Mouse (Mus musculus): Measurements from ENCODE around the gene Tssc4. TPM values are rescaled to one million over a fixed set of nuclear protein-coding genes. Genes with fewer than 3 reads are reported as not detected.

Tssc4 gene
- polyA plus RNA-seq, 1 experiment from 2014 or later = 111 TPM

DNA sequence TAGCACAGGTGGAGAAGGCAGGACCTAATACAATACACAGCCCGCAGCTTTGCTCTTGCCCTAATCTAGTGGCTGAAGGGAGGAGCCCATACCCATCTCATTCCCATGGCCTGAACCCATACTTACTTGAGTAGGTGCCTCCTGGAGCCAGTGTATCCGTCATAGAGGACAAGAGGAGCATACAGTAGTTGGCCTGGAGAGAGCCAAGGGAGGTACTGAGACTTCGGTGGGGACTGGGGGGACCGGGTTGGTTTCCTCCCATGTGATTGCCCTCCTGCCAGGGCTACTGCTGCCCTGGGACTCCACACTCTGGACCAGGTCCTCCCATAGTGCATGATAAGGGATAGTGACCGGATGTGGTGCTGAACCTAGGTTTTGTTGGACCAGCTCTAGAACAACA is 3.6 kb downstream of the Tssc4 start:
- H3K9me3 ChIP-seq = no peaks in the 10 kb centered on the region

DNA sequence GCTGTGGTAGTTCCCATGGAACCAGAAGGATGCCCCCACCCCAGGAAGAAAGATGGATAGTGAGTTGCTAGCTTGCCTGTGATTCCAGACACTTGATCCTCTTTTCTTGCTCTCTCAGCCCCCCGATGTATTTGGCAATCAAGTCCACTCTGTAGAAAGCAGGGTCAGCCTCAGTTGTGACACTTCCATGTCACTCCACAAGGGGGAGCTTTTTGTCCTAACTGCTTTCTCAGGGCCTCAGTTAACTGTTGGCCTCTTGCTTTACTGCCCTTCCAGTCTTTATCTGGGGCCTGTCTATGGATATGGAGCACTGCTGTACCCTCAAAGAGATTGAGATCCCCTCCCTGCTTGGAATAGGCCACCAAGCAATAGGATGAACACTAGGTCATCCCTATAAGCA is 4.0 kb downstream of the Tssc4 start:
- WGBS = 77% methylated on average over 1 of the region's 1 CpGs
- H3K27ac ChIP-seq (replicated peaks) = no peak overlapping the region
- peaks cover 24% of the 10 kb centered on the region for H3K4me1 ChIP-seq
- H3K36me3 ChIP-seq = peaks cover 5% of the 10 kb centered on the region; the same call in 1 of the 2 replicates
- no peak overlapping the region for H3K9ac ChIP-seq (replicated peaks)
- H3K27me3 ChIP-seq = no peaks in the 10 kb centered on the region
- no peaks in the 10 kb centered on the region for H3K9me3 ChIP-seq
- ATAC-seq (ENCODE audit: low FRiP score, low read depth) = no peak
- no peak overlapping the region for H3K4me3 ChIP-seq
- H3K4me2 ChIP-seq (replicated peaks) = no peak overlapping the region

More for the DNA sequence above, 3.6 kb downstream of the Tssc4 start:
- H3K4me2 ChIP-seq (replicated peaks) = no peak overlapping the region
- H3K27ac ChIP-seq (replicated peaks) = no peak overlapping the region
- no peaks in the 10 kb centered on the region for H3K27me3 ChIP-seq
- no peak overlapping the region for H3K9ac ChIP-seq (replicated peaks)
- ATAC-seq (ENCODE audit: low FRiP score, low read depth) = no peak
- peaks cover 9% of the 10 kb centered on the region; the same call in 1 of the 2 replicates for H3K36me3 ChIP-seq
- H3K4me1 ChIP-seq = peaks cover 29% of the 10 kb centered on the region
- H3K4me3 ChIP-seq = no peak overlapping the region
- 89% methylated on average over 5 of the region's 5 CpGs for WGBS

DNA sequence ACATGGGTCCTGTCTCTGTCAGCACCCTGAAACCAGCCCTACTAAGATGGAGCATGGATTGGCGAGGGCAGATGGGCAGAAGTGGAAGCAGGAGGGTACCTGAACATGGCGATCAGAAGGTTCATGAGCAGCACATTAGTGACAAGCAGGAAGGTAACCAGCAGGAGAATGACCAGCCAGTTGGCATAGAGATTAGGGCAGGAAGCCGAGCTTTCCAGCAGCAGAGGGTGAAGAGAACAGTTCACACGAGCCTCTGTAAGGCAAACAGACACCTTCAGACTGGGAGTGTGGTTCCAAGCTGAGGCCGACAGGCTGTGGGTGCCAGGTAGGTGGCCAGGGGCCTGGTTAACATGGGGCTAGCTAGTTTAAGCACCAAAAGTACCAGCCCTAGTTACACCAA is 6.3 kb downstream of the Tssc4 start:
- Histone ChIP-seq H3K4me3 (no peak overlapping the region), H3K4me2 (replicated peaks) (no peak overlapping the region), H3K27ac (replicated peaks) (no peak overlapping the region), H3K9me3 (no peaks in the 10 kb centered on the region), H3K4me1 (peaks cover 12% of the 10 kb centered on the region), H3K9ac (replicated peaks) (no peak overlapping the region), H3K36me3 (peaks cover 5% of the 10 kb centered on the region; the same call in 1 of the 2 replicates), H3K27me3 (no peaks in the 10 kb centered on the region)
- WGBS = 80% methylated on average over 5 of the region's 5 CpGs
- ATAC-seq (ENCODE audit: low FRiP score, low read depth) = no peak

DNA sequence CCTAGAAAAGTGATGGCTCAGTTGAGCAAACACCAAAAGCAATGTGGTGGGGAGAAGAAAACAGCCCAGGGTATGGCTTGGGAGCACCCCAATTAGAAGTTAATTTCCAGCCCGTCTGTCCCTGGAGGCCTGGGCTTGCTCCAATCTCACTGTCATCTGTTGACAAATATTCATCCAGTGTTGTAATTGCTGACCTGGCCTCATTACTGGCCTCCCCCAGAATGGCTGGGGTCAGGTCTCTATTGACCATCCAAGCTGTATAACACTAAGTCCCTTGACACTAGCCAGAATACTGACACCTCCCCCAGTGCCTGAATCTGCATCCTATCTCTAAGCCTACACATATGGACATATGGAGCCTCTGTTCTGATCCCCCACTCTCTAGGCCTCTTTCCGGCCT is 8.3 kb downstream of the Tssc4 start:
- H3K4me1 ChIP-seq = no peaks in the 10 kb centered on the region
- 92% methylated on average over 2 of the region's 2 CpGs for WGBS
- no peak for ATAC-seq (ENCODE audit: low FRiP score, low read depth)

DNA sequence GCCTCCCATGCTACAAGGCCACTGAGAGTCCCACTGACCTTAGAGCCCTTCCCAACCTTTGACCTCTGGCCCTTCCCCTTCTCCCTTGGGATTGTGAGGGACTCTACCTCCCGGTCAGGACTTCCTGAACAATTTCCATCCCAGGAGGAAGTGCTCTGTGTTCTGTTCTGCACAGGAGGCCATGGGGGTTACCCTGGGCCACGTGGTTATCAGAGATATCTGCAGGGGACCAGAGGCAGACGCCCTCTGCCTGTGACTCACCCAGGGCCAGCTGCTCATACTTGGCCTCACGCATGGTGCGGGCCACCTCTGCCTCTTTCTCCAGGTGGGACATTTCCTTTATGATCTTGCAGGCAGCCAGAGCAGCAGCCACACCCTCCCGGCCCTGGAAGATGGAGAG is 13.0 kb downstream of the Tssc4 start:
- Histone ChIP-seq H3K27ac (replicated peaks) (no peak overlapping the region), H3K4me2 (replicated peaks) (no peak overlapping the region), H3K27me3 (no peaks in the 10 kb centered on the region; the same call in 1 of the 2 replicates), H3K9me3 (no peaks in the 10 kb centered on the region), H3K36me3 (no peaks in the 10 kb centered on the region), H3K9ac (replicated peaks) (no peak overlapping the region), H3K4me3 (no peak overlapping the region), H3K4me1 (0 out of 2 replicates have a peak, but pooled peaks cover 3% of the 10 kb centered on the region)
- no peak for ATAC-seq (ENCODE audit: low FRiP score, low read depth)
- whole genome bisulfite sequencing = 82% methylated on average over 6 of the region's 6 CpGs

More for the DNA sequence above, 8.3 kb downstream of the Tssc4 start:
- no peak overlapping the region for H3K27ac ChIP-seq (replicated peaks)
- H3K27me3 ChIP-seq = no peaks in the 10 kb centered on the region; the same call in 1 of the 2 replicates
- no peak overlapping the region for H3K4me2 ChIP-seq (replicated peaks)
- no peaks in the 10 kb centered on the region for H3K36me3 ChIP-seq
- H3K9me3 ChIP-seq = no peaks in the 10 kb centered on the region
- no peak overlapping the region for H3K4me3 ChIP-seq
- no peak overlapping the region for H3K9ac ChIP-seq (replicated peaks)

DNA sequence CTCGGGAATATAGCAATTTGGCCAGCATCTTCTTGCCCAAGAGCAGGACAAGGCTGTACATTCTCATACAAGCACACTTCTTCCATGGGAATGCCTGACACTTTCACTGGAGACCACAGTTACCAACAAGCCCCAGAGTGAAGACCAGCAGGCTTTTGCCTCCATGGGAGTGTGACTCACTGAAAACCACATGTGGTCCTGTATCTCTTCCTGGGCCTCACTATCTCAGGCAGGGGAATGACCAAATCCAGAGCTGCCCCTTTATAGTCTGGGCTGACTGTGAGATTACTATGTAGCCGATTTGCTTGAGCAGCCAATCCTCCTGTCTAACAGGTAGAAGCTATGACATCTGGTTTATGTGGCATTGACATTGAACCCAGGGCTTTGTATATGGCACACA is 14.7 kb downstream of the Tssc4 start:
- no peak overlapping the region for H3K4me2 ChIP-seq (replicated peaks)
- no peak for ATAC-seq (ENCODE audit: low FRiP score, low read depth)
- H3K4me1 ChIP-seq = 0 out of 2 replicates have a peak, but pooled peaks cover 3% of the 10 kb centered on the region
- no peaks in the 10 kb centered on the region; the same call in 1 of the 2 replicates for H3K27me3 ChIP-seq
- no peak overlapping the region for H3K27ac ChIP-seq (replicated peaks)
- no peaks in the 10 kb centered on the region for H3K9me3 ChIP-seq
- H3K4me3 ChIP-seq = no peak overlapping the region
- no peak overlapping the region for H3K9ac ChIP-seq (replicated peaks)
- WGBS = 82% methylated on average over 2 of the region's 2 CpGs
- H3K36me3 ChIP-seq = no peaks in the 10 kb centered on the region

DNA sequence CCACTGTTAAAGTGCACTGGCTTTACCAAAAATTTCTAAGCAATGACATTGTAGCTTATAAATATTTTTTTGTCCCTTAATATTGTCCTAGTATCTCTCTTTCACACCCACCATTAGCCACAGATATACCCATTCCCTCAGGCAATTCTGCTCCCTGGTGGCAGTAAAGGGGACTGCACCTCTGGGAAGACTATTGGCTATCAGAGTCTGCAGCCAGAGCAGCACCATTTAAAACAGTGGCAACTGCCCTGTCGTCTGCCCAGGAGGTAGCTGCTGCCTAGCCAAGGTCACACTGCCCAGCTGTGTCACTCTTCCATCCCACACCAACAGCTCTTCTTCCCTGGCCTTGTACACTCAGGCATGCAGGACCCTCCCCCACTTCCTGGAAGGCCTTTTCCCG is 17.3 kb downstream of the Tssc4 start:
- Histone ChIP-seq H3K36me3 (no peaks in the 10 kb centered on the region), H3K4me1 (0 out of 2 replicates have a peak, but pooled peaks cover 3% of the 10 kb centered on the region), H3K27ac (replicated peaks) (no peak overlapping the region), H3K27me3 (no peaks in the 10 kb centered on the region; the same call in 1 of the 2 replicates), H3K4me3 (no peak overlapping the region), H3K9ac (replicated peaks) (no peak overlapping the region), H3K4me2 (replicated peaks) (no peak overlapping the region), H3K9me3 (no peaks in the 10 kb centered on the region)
- ATAC-seq (ENCODE audit: low FRiP score, low read depth) = no peak
- WGBS = 60% methylated on average over 2 of the region's 2 CpGs

DNA sequence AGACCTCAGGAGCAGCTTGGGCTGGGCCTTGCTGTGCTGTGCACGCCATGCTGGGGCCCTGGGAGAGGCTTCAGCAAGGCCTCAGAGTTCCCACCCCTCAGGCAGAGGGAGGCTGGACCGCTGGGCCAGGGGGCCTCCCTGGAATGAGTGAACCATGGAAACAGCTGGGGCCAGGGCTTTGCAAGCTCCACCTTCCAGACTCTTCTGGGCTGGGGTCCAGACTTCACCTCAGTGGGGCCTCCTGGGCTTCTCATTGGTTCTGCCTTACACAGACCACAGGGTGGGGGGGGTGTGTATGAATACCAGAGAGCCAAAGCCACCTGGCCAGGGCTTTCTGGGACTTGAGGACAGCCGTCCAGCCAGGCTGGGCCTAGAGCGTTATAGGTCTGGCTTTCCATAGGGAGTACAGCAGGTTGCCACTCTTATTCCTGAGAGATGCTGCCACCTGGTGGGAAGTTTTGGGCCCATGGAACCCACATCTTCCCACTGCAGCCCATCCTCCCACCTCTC is 18.1 kb downstream of the Tssc4 start:
- Histone ChIP-seq H3K27me3 (no peaks in the 10 kb centered on the region), H3K9ac (replicated peaks) (no peak overlapping the region), H3K4me2 (replicated peaks) (no peak overlapping the region), H3K4me3 (no peak overlapping the region), H3K9me3 (no peaks in the 10 kb centered on the region), H3K4me1 (0 out of 2 replicates have a peak, but pooled peaks cover 3% of the 10 kb centered on the region), H3K27ac (replicated peaks) (no peak overlapping the region), H3K36me3 (no peaks in the 10 kb centered on the region)
- 42% methylated on average over 4 of the region's 4 CpGs for WGBS
- no peak for ATAC-seq (ENCODE audit: low FRiP score, low read depth)

DNA sequence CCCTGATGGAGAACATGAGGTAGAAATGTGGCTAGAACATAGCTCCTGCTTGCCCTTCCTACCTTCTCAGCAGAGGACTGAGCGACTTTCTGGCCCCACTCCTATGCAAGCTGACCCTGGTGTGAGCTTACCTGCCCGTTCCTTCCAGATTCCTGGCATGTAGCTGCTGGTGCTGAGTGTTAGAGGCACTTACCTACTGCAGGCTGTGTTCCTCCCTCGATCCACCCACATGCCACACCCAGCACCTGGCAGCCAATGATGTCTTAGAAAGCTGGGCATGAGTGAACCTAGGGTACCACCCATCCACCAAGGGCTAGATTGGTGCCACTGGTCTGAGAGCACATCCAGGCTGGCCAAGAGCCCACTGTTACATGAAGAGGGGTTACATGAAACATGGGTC is 24.8 kb downstream of the Tssc4 start:
- Histone ChIP-seq H3K9me3 (no peaks in the 10 kb centered on the region), H3K36me3 (no peaks in the 10 kb centered on the region), H3K4me2 (replicated peaks) (no peak overlapping the region), H3K4me1 (no peaks in the 10 kb centered on the region), H3K9ac (replicated peaks) (no peak overlapping the region), H3K27me3 (peaks cover 6% of the 10 kb centered on the region; the same call in 1 of the 2 replicates), H3K4me3 (no peak overlapping the region), H3K27ac (replicated peaks) (no peak overlapping the region)
- 77% methylated on average over 3 of the region's 3 CpGs for WGBS
- ATAC-seq (ENCODE audit: low FRiP score, low read depth) = no peak

DNA sequence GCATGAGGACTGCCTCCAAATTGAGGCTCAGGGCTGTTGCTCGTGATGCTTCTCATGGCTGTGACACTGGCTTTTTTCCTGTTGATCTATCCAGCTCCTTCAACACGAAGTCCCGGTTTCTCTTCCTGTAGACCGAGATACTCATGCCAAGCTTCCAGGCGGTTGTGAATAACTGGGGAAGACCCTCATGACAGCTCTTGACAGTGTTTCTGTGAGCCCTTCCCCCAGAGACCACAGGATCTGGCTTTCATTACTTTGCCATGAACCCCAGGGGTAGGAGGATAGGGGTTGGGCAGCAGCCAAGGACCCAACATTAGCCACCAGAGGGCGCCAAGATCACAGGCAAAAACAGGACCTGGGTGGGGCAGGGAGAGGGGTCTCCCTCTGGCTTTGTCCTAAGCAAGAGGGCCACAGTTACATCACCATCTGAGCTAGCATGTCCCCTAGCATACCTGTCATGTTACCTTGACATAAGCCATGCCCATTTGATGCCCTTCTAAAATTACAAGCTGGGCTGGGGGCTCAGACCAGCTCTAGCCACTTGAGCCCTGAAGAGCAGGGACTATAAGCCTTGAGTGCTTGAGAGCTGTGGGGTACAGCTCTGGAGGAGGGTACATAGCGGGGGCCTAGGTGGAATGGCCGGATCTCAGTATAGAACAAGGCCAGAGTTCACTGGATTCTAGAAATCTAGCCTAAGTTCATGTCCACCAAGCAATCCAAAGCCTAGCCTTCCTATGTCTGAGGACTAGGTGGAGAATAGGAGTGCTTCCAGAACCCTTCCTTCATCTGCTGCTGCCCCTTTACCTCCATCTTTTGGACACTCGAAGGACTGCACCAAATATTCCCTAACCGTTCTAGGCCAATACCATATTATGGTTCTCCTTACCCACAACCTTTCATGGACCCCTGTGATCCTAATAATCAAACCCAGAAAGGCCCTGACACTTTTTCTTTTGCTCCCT is 25.8 kb downstream of the Tssc4 start, which contains the start of gene Trpm5:
TSS of gene Trpm5 (minus strand) at position 51 of the 962 bp plus-strand sequence.
- ATAC-seq (ENCODE audit: low FRiP score, low read depth) = no peak
- 48% methylated on average over 10 of the region's 10 CpGs for WGBS

DNA sequence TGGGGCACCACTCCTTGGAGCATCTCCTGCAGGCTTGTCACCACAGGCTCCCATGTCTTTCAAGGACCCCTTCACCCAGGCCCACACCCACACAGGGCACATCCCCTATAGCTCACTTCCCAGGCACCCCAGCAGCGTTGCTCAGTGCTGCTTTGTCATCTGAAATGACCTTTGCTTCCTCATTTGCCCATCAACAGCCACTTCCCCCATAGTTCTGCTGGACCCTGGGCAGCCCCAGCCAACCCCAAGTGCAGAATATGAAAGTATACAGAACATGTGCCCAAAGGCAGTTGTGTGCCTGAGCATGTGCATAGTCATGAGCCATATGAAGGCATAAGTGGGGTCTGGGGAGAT is 26.5 kb downstream of the Tssc4 start:
- no peak overlapping the region for H3K4me3 ChIP-seq

More for the DNA sequence above, 25.8 kb downstream of the Tssc4 start, which contains the start of gene Trpm5:
- Histone ChIP-seq H3K36me3 (no peaks in the 10 kb centered on the region), H3K4me2 (replicated peaks) (no peak within 1 kb of the TSS), H3K27ac (replicated peaks) (no peak within 1 kb of the TSS), H3K27me3 (peaks cover 6% of the 10 kb centered on the region; the same call in 1 of the 2 replicates), H3K4me3 (no peak within 1 kb of the TSS), H3K9me3 (no peaks in the 10 kb centered on the region), H3K9ac (replicated peaks) (no peak within 1 kb of the TSS), H3K4me1 (no peaks in the 10 kb centered on the region)

DNA sequence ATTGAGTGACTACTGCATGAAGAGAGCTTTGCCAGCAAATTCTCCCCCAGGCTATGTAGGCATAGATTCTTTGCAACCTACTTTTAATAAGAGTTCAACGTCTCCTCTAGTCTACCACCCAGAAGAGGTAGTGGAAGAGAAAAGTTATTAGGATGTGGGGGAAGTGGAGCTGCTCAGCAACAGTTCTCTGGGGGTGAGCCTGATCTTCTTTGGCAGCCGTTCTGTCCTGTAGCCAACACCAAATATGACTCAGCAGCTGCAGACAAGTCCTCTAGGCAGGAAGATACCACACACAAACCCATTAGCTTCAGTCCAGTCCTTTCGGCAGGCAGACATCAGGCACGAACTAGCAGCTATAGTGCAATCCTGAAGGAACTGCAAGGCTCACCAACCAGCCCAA is 31.7 kb downstream of the Tssc4 start:
- no peak for ATAC-seq (ENCODE audit: low FRiP score, low read depth)
- 72% methylated on average over 4 of the region's 4 CpGs for WGBS
- Histone ChIP-seq H3K9me3 (no peaks in the 10 kb centered on the region), H3K4me1 (no peaks in the 10 kb centered on the region), H3K9ac (replicated peaks) (no peak overlapping the region), H3K36me3 (no peaks in the 10 kb centered on the region), H3K4me2 (replicated peaks) (no peak overlapping the region), H3K4me3 (no peak overlapping the region), H3K27me3 (peaks cover 21% of the 10 kb centered on the region), H3K27ac (replicated peaks) (no peak overlapping the region)

More for the DNA sequence above, 26.5 kb downstream of the Tssc4 start:
- no peak for ATAC-seq (ENCODE audit: low FRiP score, low read depth)
- WGBS = 64% methylated on average over 1 of the region's 1 CpGs
- Histone ChIP-seq H3K27me3 (peaks cover 11% of the 10 kb centered on the region; the same call in 1 of the 2 replicates), H3K4me2 (replicated peaks) (no peak overlapping the region), H3K36me3 (no peaks in the 10 kb centered on the region), H3K9me3 (no peaks in the 10 kb centered on the region), H3K4me1 (no peaks in the 10 kb centered on the region), H3K27ac (replicated peaks) (no peak overlapping the region), H3K9ac (replicated peaks) (no peak overlapping the region)
